Mouse (Mus musculus): ENCODE measurements at regions not wholly inside any gene's neighbourhood (a gene's known extent, or its start where the extent isn't known, plus 50 kb on each side); places are given as distances from the start of the nearest gene placed in this dataset.
A peak's percentile ranks its signal among the peaks of the same experiment; 100 is the strongest.
"Not testable (repeated sequence)": the region's sequence is repeated elsewhere in the genome, so short reads cannot be mapped to it uniquely, and the experiment has no call there.

DNA sequence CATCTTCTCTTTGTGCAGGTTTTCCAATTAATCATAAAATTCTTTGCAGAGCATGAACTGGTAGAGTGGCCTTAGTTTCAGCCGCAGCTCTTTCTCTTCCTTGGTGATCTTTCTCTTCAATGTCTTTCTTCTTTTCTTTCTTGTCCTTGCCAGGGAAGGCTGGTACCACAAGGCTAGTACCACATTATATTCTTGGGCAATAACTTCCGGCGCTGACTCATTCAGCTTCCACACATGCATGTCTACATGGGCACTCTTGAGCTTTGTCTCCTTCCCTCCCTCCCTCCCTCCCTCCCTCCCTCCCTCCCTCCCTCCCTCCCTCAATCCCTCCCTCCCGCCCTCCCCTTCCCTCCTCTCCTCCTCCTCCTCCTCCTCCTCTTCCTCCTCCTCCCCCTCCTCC lies 98.1 kb upstream of the Pwp1 start:
- DNase-seq, result not testable (repeated sequence)

- DNase-seq, result peak; percentile 11 to 46
Observed at GRCm38 (mm10) chr10:85731796-85732388, 97.4 kb upstream of the Pwp1 start.

DNA sequence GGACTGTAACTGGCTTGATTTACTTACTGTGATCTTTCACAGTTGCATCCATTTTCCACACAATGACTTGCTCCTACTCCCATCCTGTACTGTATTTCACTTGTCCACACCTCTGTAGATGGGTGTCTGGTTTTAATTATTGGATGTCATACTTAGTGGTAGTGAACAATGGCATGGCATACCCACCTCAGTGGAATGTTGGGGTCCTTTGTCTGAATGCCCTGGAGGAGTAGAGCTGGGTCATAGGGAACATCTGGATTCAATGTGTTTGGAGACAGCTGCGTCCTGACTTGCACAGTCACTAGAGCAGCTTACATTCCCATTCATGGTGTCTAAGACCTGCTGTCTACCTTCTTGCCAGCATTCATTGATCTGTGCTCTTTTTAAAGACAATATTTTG lies 91.5 kb upstream of the Pwp1 start:
- no peak for DNase-seq

GRCm38 (mm10) chr10:85739008-85739407 lies 90.3 kb upstream of the Pwp1 start:
- DNase-seq, result no peak

DNA sequence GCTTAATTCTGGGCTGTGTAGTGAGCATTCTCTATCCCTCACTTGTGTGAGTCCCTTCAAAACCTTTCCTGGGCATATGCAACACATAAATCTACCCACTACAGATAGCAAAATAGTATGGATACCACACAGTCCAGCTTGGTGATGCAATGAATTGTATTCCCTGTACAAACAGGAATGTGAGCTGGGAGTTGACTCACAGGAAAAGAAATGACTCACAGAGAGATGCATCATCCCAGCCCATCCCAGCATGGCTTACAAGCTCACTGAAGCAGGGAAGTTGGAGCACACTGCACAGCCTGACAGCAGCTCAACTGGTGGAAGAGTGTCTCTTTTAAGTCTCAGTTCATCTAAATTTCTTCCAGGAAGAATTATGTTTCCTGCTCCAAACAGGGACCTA lies 89.7 kb upstream of the Pwp1 start:
- DNase-seq, result not testable (repeated sequence)

DNA sequence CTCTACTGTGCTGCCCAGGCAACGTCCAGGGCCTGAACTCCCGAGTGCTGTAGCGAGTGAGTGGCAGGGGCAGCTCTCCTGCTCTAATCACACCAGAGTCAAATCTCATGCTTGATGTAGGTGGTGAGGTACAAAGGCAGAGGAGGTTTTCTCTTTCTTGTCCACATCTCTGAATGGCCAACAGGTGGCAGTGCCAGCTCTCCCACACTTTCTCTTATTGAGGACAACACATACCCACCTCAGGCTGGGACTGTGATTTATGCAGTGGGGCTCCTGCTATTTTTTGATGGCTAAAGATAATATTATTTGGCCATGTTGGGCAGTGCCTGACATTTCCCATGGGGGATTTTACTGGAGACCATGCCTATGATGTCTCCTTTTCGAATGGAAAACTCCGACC lies 87.3 kb upstream of the Pwp1 start:
- no peak for DNase-seq

GRCm38 (mm10) chr10:85745390-85745789 lies 83.9 kb upstream of the Pwp1 start:
- DNase-seq, result not testable (repeated sequence)

GRCm38 (mm10) chr10:85745818-85746217 lies 83.5 kb upstream of the Pwp1 start:
- not testable (repeated sequence) for DNase-seq

GRCm38 (mm10) chr10:85749549-85749948 lies 79.7 kb upstream of the Pwp1 start:
- not testable (repeated sequence) for DNase-seq

GRCm38 (mm10) chr10:85775035-85775434 lies 54.3 kb upstream of the Pwp1 start:
- no peak for DNase-seq
